Comparison of ENCODE assay signal across 18 mouse cellular contexts in genomic region chr19:23858091-23858490, GRCm38 (mm10).
DNase-seq lines count a peak whose midpoint lies in the region; TF ChIP-seq lines count a peak whose summit lies in the region.
"Had no signal": no experiment of that assay in that cellular context is flagged by ENCODE, and none has a peak within 500 bp of the region (broad histone marks: within the 10 kb centered on the region; RNA-seq: fewer than 3 reads in every experiment).

No protein-coding gene starts in this region.

- DNase-seq in left cerebral cortex, adult 2 months (ENCODE audit: extremely low spot score in 1 of 2, low spot score in 2 of 2) = no peak
- DNase-seq in left cerebral cortex, adult 8-10 months (ENCODE audit: low spot score in 2 of 2) = no peak
- DNase-seq in 3T3-L1 (ENCODE audit: low read depth, low spot score) = peak; percentile 25
- peak; percentile 24 for DNase-seq in WW6 (ENCODE audit: low read depth, low spot score)
- DNase-seq in adrenal gland, postnatal 14 days = no peak
- DNase-seq in embryo, embryonic 9.5 days (ENCODE audit: extremely low spot score) = no peak
- DNase-seq: adrenal gland, postnatal 10 days; cerebellum, adult 2 months; gastrocnemius, postnatal 10 days; heart, postnatal 14 days; kidney, adult 18-20 months; kidney, postnatal 10 days had no signal

- H3K27me3 ChIP-seq in E14TG2a.4 (ENCODE audit: insufficient read depth, low read length) = peaks cover 15% of the 10 kb centered on the region; the same call in 1 of the 2 replicates
- H3K27me3 ChIP-seq: hindbrain, embryonic 13.5 days; neural tube, embryonic 15.5 days had no signal

- no peak overlapping the region for H3K27ac ChIP-seq in left cerebral cortex, adult 2 months
- H3K27ac ChIP-seq: hindbrain, embryonic 13.5 days; limb, embryonic 12.5 days; midbrain, embryonic 12.5 days; neural tube, embryonic 15.5 days had no signal

- intact Hi-C loops in left cerebral cortex, adult 2 months (cut with DNase I) = no loop called here

- H3K4me3 ChIP-seq in left cerebral cortex, adult 2 months = no peak overlapping the region
- H3K4me3 ChIP-seq in E14TG2a.4 (replicated peaks; ENCODE audit: low read length) = no peak overlapping the region
- H3K4me3 ChIP-seq: hindbrain, embryonic 13.5 days; limb, embryonic 12.5 days; midbrain, embryonic 12.5 days; myocyte; neural tube, embryonic 15.5 days had no signal

- no peaks in the 10 kb centered on the region; the same call in 1 of the 2 replicates for H3K9me3 ChIP-seq in E14TG2a.4 (ENCODE audit: low read length)
- H3K9me3 ChIP-seq: hindbrain, embryonic 13.5 days; limb, embryonic 12.5 days; midbrain, embryonic 12.5 days; neural tube, embryonic 15.5 days had no signal

- no peaks in the 10 kb centered on the region for H3K36me3 ChIP-seq in E14TG2a.4 (ENCODE audit: insufficient read depth, low read length)
- H3K36me3 ChIP-seq: limb, embryonic 12.5 days; midbrain, embryonic 12.5 days; neural tube, embryonic 15.5 days had no signal

- H3K4me1 ChIP-seq in E14TG2a.4 (replicated peaks; ENCODE audit: low read depth, low read length) = peaks cover 12% of the 10 kb centered on the region; the same call in 1 of the 2 replicates
- H3K4me1 ChIP-seq: limb, embryonic 12.5 days had no signal

- peak; percentile 6; the same call in 1 of the 2 replicates for TF ChIP-seq CTCF in left cerebral cortex, adult 2 months (IDR thresholded peaks at IDR 0.05)
- peak; percentile 48 for TF ChIP-seq CTCF in E14TG2a.4 (conservative IDR thresholded peaks at IDR 0.05; ENCODE audit: low read length)

Comparison
In these comparisons a context has a peak if more than half of its experiments do, and no peak if none do; other contexts are left out.
1. DNase-seq: peak in 3T3-L1 (single experiment) and WW6 (single experiment); none in left cerebral cortex, adult 2 months (0 of 2), left cerebral cortex, adult 8-10 months (0 of 2), adrenal gland, postnatal 14 days (single experiment) and embryo, embryonic 9.5 days (single experiment).